Mouse (Mus musculus): ENCODE measurements at regions not wholly inside any gene's neighbourhood (a gene's known extent, or its start where the extent isn't known, plus 50 kb on each side); places are given as distances from the start of the nearest gene placed in this dataset.

GRCm38 (mm10) chr1:164508106-164508505 is 50.0 kb upstream of the Atp1b1 start:
- TF ChIP-seq CTCF (IDR thresholded peaks at IDR 0.05; ENCODE audit: control insufficient read depth, insufficient read depth, insufficient replicate concordance, low read depth, low read length) (no peak), POLR2A (IDR thresholded peaks at IDR 0.05; ENCODE audit: control insufficient read depth, low read depth, low read length) (no peak)

Data from testis, adult 2 months (tissue).